Mouse (Mus musculus): ENCODE measurements around the gene Gm33543. TPM values are rescaled to one million over a fixed set of nuclear protein-coding genes. Genes with fewer than 3 reads are reported as not detected.

Gene Gm33543
- polyA plus RNA-seq, 1 experiment = not detected

DNA sequence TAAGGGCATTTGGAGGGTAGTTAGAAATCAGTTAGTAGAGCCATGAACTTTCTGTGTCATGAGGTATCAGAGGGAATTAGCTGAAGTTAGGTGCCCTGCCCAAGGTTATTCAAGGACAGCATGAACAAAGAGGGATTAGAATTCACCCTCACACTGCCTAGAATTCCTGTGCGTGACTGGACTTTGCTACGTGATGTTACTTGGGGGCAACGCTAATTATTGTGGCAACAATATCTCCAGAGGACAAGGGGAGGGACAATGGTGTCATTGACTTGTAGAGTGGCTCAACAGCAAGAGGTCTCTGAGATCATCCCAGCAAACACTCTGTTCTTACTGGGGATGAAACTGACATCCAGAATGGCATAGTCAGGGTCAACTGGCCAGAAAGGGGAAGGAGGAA lies 2.9 kb downstream of the Gm33543 start:
- DNase-seq (ENCODE audit: low read depth, low spot score) = no peak
- 85% methylated on average over 3 of the region's 3 CpGs for WGBS

DNA sequence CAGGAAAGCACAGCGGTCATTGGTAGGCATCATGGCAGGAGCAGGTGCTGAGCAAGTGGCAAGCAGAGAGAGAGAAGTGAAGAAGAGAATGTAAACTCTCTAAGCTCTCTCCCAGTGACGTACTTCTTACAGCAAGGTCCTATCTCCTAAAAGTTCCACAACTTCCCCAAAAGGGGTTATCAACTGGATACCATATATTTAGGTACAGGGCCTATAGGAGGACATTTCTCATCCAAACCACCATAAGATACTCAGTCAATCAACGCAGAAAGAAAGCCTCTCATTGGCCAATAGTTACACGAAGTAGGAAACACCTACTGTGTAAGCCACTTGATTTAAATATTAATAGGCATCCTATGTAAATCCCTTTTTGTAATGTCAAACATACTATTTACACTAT lies 3.7 kb downstream of the Gm33543 start:
- WGBS = 94% methylated on average over 4 of the region's 4 CpGs
- no peak for DNase-seq (ENCODE audit: low read depth, low spot score)

DNA sequence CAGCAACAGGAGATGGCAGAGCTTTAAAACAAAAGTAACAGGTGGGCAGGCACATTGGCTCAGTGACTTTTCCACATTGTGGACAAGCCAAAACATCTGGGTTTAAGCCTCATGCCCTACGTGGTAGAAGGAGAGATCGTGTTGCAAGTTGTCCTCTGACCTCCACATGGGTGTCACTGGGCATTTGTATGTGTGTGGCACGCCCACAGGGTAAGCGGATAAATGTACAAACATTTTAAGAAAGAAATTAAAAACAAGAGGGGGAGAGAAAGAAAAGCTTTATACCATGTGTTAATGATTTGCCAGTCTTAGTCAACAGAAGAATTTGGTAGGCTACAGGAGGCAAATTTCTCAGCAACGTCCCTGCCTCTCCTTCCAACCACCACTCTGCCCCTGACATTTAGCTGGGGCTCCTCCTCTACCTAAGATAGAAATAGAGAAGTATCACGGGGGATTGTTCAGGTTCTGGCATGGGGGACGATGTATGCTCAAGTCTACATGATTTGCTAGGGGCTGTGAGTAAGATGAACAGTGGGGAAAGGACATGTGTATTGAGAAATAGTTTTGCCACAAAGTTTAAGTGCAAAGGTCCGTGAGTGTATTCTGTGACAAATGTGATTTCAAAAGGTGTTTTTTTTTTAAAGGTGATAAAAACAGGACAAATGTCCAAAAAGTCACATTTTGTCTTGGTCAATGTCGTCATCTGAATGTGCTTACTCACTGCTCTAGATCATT lies 6.0 kb downstream of the Gm33543 start:
- WGBS = 49% methylated on average over 9 of the region's 9 CpGs
- DNase-seq (ENCODE audit: low read depth, low spot score) = no peak

DNA sequence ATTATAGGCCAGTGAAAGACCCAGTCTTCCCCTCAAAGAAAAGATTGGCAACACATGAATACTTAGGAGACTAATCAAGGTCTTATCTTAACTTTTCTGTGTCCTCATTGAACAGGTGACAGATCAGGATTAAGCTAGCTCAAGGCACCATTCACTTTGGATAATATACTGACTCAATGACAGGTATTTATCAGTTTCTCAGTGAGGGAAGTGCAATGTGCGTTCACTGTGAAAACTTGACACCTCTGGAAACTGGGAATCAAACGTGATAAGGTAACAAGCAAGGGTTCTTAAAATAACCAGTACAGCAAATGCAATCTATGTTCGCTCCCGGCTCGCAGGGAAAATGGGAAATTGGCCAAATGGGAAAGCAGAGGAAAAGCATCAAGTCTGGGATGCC lies 11.8 kb downstream of the Gm33543 start:
- DNase-seq (ENCODE audit: low read depth, low spot score) = no peak
- 81% methylated on average over 5 of the region's 5 CpGs for WGBS

- no peak for DNase-seq (ENCODE audit: low read depth, low spot score)
These were observed 13.3 kb downstream of the Gm33543 start for GRCm38 (mm10) chr10:95829471-95829870.

DNA sequence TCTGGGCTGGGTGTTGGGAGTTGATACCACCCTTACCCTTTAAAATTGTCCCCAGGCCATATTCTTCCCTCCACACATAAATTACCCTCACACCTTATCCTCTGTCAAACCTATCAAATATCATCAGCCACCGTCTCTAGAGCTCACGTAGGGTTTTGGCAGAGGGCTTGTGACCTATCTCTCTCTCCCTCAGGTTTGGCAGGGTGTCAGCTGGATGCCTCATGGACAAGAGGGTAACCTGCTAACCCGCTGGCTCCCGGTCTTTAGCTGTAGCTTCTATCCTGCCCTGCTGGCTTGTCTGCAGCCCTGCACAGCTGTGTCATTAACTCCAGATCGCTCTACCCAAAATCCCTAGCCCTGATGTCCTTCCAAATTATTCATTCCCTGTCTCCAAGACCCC lies 14.4 kb downstream of the Gm33543 start:
- 90% methylated on average over 5 of the region's 5 CpGs for WGBS
- DNase-seq (ENCODE audit: low read depth, low spot score) = no peak

DNA sequence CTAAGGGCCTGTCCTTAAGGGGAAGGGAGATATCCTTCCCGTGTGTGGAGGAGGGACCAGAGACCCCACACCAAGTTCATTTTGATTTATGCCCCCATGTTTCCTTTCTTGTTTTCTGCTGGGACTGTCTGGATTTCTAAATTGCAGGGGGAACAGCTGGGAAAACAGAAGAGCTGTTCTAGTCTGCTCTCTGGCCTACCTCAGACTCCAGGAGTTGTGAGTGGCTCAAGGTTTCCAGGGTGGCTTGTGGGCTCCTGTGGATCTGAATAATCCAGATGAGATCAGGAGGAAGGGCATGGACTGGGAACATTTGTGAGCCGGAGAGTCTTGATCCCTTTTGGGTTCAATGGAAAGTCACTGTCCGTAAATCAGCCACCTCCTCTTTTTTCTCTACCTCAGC lies 17.1 kb downstream of the Gm33543 start:
- no peak for DNase-seq (ENCODE audit: low read depth, low spot score)
- 51% methylated on average over 3 of the region's 3 CpGs for whole genome bisulfite sequencing

- no peak for DNase-seq (ENCODE audit: low read depth, low spot score)
- WGBS = 86% methylated on average over 2 of the region's 2 CpGs
These were observed 24.2 kb downstream of the Gm33543 start for GRCm38 (mm10) chr10:95818506-95818905.

GRCm38 (mm10) chr10:95817419-95818161 lies 25.1 kb downstream of the Gm33543 start:
- DNase-seq (ENCODE audit: low read depth, low spot score) = no peak
- WGBS = 42% methylated on average over 9 of the region's 9 CpGs

DNA sequence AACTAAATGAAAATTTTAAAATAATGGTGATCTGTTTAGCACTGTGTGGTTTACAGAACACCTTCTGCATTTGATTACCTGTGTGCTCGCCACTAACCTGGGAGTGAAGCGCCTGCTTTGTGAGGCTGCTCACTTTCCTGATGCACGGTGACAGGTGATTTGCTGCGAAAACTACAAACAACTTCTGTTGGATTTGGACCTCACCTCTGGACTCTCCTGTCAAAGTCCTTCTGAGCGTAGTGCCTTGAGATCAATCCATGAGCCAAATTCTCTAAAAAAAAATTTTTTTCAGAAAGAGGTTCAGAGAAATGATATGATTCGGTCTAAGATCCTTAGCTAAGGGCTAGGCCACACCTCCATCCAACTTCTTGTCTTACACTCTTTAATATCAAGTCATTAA lies 28.4 kb downstream of the Gm33543 start:
- DNase-seq (ENCODE audit: low read depth, low spot score) = no peak
- 93% methylated on average over 6 of the region's 6 CpGs for WGBS

DNA sequence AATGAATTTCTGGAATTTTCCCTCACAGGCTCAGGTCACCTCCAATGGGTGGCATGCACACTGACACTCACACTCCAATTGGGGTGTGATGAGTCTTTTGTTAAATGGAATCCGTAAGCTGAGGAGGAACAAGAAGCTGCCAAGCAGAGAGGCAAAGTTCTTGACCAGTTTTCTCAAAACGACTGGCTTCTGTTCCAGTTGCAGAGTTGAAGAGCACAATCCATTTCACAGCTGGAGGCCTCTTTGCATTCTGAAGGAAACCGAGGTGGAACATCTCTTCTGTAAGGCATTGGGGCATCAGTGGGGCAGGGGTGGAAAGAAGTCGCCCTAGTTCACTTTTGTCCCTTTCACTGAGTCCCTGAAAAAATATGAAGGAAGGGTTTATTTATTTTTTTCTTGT lies 30.9 kb downstream of the Gm33543 start:
- no peak for DNase-seq (ENCODE audit: low read depth, low spot score)
- 73% methylated on average over 4 of the region's 4 CpGs for WGBS

DNA sequence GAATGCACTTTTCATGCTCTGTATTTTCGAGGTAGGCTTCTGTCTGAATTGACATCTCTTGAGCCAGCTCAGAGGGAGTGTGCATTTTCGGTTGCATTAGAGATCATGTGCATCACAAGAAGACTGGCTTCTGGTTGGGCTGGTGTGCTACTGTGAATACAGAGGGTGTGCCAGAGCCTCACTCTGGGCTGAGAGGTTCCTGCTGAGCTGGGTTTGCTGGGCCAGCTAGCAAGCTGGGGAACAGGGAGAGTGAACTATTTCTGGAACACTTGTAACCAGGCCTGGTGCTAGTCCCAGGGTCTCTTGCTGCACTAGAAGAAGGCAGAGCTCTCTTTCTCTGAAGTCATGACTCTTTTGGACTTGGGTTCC lies 41.3 kb downstream of the Gm33543 start:
- WGBS = 69% methylated on average over 2 of the region's 2 CpGs
- DNase-seq (ENCODE audit: low read depth, low spot score) = no peak

DNA sequence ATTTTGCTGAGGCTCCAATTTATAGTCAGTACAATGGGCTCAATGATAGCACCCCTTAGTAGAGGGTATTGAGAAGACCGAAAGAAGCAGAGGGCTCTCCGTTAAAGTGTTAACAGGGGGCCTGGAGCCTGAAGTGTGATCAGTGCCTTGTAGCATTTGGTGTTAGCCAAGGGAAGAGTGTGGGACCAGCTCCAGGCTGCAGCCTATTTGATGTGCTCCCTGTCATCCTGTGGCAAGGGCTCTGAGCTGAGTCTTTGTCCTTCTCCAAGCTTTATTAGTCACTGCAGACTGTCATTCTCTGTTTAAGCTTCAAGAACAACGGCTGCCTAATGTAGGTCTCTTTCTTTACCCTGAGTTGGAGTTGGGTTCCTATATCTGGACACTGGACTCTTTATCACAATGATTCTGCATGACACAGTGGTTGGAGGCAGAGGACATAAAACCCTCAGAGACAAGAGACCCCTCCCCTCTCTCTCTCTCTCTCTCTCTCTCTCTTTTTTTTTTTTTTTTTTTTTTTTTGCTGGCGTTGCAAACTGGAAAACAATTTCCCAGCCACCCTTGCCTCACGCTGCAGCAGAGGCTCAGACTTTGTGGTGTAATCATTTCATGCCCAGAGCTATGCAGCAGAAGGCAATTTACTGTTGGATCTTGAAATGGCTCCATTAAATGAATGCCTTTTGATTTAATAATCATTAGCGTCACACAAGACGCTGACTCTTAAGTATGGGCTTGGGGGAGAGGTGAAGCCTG lies 41.9 kb downstream of the Gm33543 start:
- WGBS = 76% methylated on average over 7 of the region's 7 CpGs
- no peak for DNase-seq (ENCODE audit: low read depth, low spot score)

DNA sequence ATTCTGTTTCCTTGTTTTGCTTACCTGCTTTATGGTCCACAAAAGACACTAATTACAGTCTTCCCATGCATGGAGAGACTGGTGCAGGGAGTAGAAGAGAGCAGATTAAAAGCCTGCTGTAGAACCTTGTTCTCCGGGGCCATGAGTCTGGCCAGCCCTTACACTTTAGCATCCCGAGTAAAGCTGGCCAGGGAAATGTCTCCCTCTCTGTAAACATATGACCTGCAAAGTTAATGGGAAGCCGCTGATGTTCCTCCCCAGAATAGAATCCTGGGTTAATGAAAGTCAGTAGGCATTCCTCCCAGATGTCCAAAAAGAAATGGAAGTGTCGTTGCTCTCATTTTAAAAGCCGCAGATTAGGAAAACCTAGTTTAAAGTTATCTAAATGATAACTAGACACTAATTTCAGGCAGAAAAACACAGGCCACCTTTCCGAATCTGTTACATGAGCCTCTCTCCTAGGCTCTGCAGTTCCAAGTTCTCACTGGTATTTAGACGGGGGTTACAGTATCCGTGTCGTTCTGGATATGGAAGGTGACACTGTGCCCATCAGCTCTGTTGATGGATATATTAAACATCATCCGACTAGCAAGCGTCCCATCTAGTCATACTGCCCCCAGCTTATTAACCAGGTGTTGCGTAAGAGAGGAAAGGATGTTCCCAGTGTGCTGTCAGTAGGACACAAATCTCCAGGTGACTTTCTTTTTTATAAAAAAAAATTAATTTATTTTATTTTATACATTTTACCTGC lies 44.9 kb downstream of the Gm33543 start:
- no peak for DNase-seq (ENCODE audit: low read depth, low spot score)
- 85% methylated on average over 12 of the region's 12 CpGs for WGBS

DNA sequence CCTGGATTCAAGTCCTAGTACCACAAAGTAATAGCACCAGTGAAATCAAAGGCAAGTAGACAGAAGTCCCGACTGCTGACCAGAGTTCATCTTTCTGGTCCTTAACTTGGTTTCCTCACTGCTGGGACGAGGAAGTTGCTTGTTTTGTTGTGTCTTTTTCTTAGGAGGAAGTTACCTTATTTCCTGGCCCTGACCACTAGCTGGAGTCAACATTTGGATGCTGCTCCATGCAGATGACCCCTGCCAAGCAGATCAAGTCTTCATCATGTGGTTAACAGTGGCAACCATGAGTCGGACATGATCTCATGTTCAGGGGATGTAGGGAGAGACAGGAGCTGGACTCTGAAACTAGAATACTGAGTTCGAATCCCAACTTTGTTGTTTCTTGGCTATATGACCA lies 47.2 kb downstream of the Gm33543 start:
- WGBS = 85% methylated on average over 4 of the region's 4 CpGs

GRCm38 (mm10) chr10:95794706-95795105 lies 48.0 kb downstream of the Gm33543 start:
- no peak for DNase-seq (ENCODE audit: low read depth, low spot score)
- whole genome bisulfite sequencing = 89% methylated on average over 6 of the region's 6 CpGs

More for the DNA sequence above, 47.2 kb downstream of the Gm33543 start:
- DNase-seq (ENCODE audit: low read depth, low spot score) = no peak

- no peak for DNase-seq (ENCODE audit: low read depth, low spot score)
- 76% methylated on average over 8 of the region's 8 CpGs for WGBS
These were observed 51.3 kb downstream of the Gm33543 start for GRCm38 (mm10) chr10:95791427-95791804.

DNA sequence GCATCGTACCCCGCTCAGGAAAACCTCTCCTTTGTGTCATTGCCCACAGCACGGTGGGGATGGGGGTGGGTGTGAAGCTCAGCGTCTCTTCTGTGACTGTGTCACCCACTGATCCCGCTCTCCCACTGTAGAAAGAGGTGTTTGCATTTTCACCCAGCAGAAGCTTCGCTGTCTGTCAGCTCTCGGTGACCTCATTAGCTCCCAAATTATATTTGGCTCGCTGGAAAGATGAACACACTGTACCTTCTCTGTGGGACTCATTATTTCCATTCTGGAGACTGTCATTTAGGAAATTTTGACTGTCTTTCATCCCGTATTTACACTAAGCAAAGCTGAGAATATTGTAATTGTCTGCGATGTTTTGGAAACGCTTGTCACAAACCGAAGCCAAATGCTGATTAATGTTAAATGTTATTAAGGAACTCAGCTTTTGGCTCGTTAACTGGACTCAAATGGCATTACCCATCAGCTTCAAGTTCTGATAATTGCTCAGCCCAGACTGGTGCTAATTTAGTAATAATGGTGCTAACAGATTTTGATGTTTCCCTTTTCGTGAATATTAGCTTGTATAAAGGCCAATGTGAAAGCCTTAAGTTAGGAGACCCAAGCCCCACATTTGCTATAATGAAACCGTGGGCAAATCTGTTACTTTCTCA lies 51.8 kb downstream of the Gm33543 start:
- WGBS = 76% methylated on average over 15 of the region's 15 CpGs
- no peak for DNase-seq (ENCODE audit: low read depth, low spot score)

GRCm38 (mm10) chr10:95787176-95787575 lies 55.6 kb downstream of the Gm33543 start:
- 94% methylated on average over 2 of the region's 2 CpGs for WGBS

DNA sequence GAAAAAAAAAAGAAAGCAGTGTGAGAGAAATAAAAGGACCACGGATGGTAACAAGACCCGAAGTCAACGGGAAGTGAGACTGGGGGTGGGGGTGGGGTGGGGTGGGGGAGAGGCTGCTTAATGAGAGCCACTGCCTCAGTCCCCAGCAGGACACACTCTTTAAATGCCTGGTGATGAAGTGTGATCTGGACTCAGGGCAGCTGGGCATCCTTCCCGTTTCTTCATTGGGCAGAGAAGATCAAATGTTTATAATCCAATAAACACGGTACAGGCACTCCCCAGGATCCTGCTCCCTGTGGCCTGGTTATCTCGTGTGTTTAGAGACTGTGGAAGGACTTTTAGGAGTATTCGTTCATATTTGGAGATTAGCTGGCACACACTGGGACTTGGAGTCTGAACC lies 57.9 kb downstream of the Gm33543 start:
- DNase-seq (ENCODE audit: low read depth, low spot score) = no peak
- WGBS = 34% methylated on average over 7 of the region's 7 CpGs

More at GRCm38 (mm10) chr10:95787176-95787575, 55.6 kb downstream of the Gm33543 start:
- no peak for DNase-seq (ENCODE audit: low read depth, low spot score)

Measured in large intestine, adult 2 months (tissue).